Mouse (Mus musculus) embryo, embryonic 9.5 days (tissue): Measurements from ENCODE around the gene Nradd.

Experiments
- DNase-seq: peaks from one replicate; pipeline ENCODE4 v3.0.0-alpha.2; 2017; ENCODE audit errors: extremely low spot score

The Nradd gene

DNA sequence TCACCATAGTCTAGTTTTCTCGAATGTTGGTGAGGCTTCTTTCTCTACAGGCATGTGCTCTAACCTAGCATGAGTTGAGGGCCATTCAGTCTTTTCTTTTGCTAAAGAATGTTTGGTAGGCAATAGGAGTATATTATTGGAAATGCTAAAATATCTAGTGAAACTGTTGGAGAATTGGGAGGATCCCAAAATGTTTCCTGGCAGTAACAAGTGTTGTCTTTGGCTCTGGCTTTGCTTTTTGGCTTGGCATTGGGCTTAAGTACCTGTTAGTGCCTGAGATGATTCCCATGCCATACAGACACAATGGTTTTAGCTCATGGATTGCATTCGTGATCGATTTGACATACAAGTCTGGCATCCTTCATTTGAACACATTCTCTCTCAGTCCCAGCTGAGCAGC lies 12.8 kb downstream of the Nradd start:
- no peak for DNase-seq

- no peak for DNase-seq
These were observed 40.7 kb downstream of the Nradd start for GRCm38 (mm10) chr9:110583521-110583920.

DNA sequence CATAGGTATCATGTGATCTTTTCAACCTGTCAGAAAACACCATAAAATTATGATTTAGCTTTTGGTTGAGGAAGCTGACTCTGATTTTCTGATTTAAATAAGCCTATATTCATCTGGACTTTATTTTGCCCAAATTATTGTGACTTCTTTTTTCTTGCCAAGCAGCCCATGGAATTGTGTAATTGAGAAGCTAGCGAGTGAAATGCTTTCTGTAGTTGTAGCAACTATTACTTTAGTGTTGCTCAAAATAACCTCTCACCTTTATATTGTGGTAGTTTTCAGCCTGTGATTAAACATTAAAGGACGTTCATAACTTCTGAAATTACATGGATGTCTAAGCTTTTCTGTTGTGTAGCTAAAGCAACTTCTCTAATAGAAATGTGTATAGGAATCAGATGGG lies 42.1 kb downstream of the Nradd start:
- DNase-seq, result no peak
